Mouse (Mus musculus): Measurements from ENCODE around the gene Itih5. TPM values are rescaled to one million over a fixed set of nuclear protein-coding genes. Genes with fewer than 3 reads are reported as not detected.
A peak's percentile ranks its signal among the peaks of the same experiment; 100 is the strongest.

Gene Itih5
- polyA plus RNA-seq, 1 experiment from 2014 or later = 3.5 TPM

GRCm38 (mm10) chr2:10261337-10261736, 108.0 kb downstream of the Itih5 start:
- no peaks in the 10 kb centered on the region for H3K9me3 ChIP-seq
- H3K27ac ChIP-seq (replicated peaks) = no peak overlapping the region
- no peak for ATAC-seq (ENCODE audit: extremely low read depth, insufficient number of reproducible peaks, low FRiP score, low TSS enrichment)
- H3K36me3 ChIP-seq = no peaks in the 10 kb centered on the region
- H3K4me3 ChIP-seq = no peak overlapping the region
- H3K9ac ChIP-seq = no peak overlapping the region
- H3K4me2 ChIP-seq = no peak overlapping the region
- 63% methylated on average over 5 of the region's 5 CpGs for WGBS
- no peaks in the 10 kb centered on the region for H3K27me3 ChIP-seq (replicated peaks)
- H3K4me1 ChIP-seq = peaks cover 9% of the 10 kb centered on the region; the same call in 1 of the 2 replicates

DNA sequence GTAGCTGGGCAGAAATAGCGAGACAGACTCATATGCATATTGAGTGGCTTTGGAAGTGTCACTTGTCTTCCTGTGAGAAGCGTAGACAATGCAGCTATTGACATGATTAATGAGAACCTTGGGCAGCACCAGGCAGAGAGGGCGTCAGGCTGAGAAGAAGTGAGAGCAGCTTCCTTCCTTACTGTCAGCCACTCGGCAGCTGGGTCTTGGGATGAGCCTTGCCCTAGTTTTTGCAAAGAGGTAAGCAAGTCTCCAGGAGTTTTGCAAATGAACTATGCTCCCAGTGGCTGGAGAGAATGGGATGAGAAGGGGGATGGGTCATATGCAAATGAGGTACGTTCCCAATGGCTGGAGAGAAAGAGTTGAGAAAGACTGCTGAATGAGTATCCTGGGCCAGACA, 109.4 kb downstream of the Itih5 start:
- no peaks in the 10 kb centered on the region for H3K27me3 ChIP-seq (replicated peaks)
- 26% methylated on average over 5 of the region's 5 CpGs for WGBS
- no peak overlapping the region for H3K27ac ChIP-seq (replicated peaks)
- H3K9me3 ChIP-seq = no peaks in the 10 kb centered on the region
- no peak for ATAC-seq (ENCODE audit: extremely low read depth, insufficient number of reproducible peaks, low FRiP score, low TSS enrichment)
- H3K9ac ChIP-seq = no peak overlapping the region
- H3K4me2 ChIP-seq = no peak overlapping the region
- no peak overlapping the region for H3K4me3 ChIP-seq
- H3K4me1 ChIP-seq = peaks cover 12% of the 10 kb centered on the region; the same call in 1 of the 2 replicates
- H3K36me3 ChIP-seq = no peaks in the 10 kb centered on the region

- H3K4me3 ChIP-seq = no peak overlapping the region
- ATAC-seq (ENCODE audit: extremely low read depth, insufficient number of reproducible peaks, low FRiP score, low TSS enrichment) = no peak
- 35% methylated on average over 7 of the region's 7 CpGs for WGBS
Observed at GRCm38 (mm10) chr2:10263909-10264489, 110.6 kb downstream of the Itih5 start.

DNA sequence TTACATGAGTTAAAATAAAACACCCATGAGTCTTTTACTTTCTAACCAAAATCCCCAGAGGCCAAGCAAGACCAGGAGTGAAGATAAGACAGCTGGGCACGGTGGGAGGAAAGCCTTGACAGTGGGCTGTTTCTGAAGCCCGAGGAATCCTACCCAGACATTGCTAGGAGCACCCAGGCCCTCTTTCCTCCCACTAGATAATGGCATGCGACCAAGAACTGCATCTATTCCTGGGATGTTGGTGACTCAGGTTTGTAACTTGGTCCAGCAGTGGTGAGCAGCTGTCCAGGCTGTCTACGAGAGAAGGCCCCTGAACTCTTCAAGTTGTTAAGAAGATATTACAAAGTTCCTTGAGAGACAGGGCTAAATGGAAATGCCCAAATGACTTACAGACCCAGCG, 112.5 kb downstream of the Itih5 start:
- Histone ChIP-seq H3K4me3 (no peak overlapping the region), H3K4me1 (peaks cover 12% of the 10 kb centered on the region; the same call in 1 of the 2 replicates), H3K36me3 (no peaks in the 10 kb centered on the region), H3K4me2 (no peak overlapping the region), H3K27ac (replicated peaks) (no peak overlapping the region), H3K9ac (no peak overlapping the region), H3K9me3 (no peaks in the 10 kb centered on the region), H3K27me3 (replicated peaks) (no peaks in the 10 kb centered on the region)
- 35% methylated on average over 5 of the region's 5 CpGs for WGBS
- no peak for ATAC-seq (ENCODE audit: extremely low read depth, insufficient number of reproducible peaks, low FRiP score, low TSS enrichment)

More at GRCm38 (mm10) chr2:10263909-10264489, 110.6 kb downstream of the Itih5 start:
- no peak overlapping the region for H3K4me2 ChIP-seq
- H3K27me3 ChIP-seq (replicated peaks) = no peaks in the 10 kb centered on the region
- no peak overlapping the region for H3K27ac ChIP-seq (replicated peaks)
- H3K4me1 ChIP-seq = peaks cover 12% of the 10 kb centered on the region; the same call in 1 of the 2 replicates
- H3K9me3 ChIP-seq = no peaks in the 10 kb centered on the region
- H3K9ac ChIP-seq = no peak overlapping the region
- no peaks in the 10 kb centered on the region for H3K36me3 ChIP-seq

DNA sequence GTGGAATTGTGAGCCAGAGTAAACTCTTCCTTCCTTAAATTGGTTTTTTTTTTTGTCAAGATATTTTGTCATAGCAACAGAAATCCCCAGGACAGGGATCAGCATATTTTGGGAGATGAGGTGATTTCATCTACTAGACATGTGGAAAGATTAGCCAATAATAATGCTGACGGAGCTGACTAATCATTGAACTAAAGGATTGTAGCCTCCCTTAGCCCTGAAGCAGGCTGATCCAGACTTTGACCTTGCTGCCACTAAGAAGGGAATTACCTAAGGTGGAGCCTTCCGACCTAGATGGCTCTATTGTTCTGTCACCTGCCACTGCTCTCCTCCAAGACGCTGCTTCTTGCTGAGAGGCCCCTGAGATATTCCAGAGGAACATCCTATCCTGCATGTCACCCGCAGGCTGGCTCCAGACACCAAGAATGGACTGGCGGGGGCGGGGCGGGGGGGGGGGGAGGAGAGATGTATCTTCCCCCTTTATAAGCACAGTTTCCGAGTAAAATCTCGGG, 119.3 kb downstream of the Itih5 start:
- H3K27me3 ChIP-seq (replicated peaks) = no peaks in the 10 kb centered on the region
- H3K36me3 ChIP-seq = no peaks in the 10 kb centered on the region
- peaks cover 8% of the 10 kb centered on the region for H3K4me1 ChIP-seq
- no peak overlapping the region for H3K27ac ChIP-seq (replicated peaks)
- no peak for ATAC-seq (ENCODE audit: extremely low read depth, insufficient number of reproducible peaks, low FRiP score, low TSS enrichment)
- 0 out of 2 replicates have a peak, but pooled peaks cover 3% of the 10 kb centered on the region for H3K9me3 ChIP-seq
- WGBS = 70% methylated on average over 9 of the region's 9 CpGs
- H3K4me2 ChIP-seq = no peak overlapping the region
- H3K9ac ChIP-seq = no peak overlapping the region
- no peak overlapping the region for H3K4me3 ChIP-seq

DNA sequence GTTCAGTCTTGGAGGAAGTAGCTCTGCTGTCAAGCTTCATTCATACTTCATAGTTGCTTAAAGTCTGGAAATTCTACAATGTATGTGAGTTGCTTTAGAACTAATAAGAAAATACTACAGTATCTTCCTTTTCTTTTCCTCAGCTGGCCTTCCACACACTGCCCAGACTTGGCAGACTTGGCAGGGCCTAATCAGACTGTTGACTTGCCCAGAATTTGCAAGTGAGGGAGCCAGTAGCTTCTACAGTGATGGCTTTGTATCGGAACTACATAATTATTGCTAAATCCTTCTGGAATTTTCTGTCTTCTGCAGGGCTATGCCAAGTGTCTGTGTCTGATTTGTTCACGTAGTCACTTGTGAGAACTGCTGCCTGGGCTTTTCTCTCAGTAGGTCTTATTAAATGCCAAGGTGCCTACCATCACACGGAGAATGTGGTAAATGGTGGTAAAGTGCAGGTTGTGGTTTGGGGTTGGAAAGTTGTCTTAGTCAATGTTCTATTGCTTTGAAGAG, 120.2 kb downstream of the Itih5 start:
- H3K4me1 ChIP-seq = peaks cover 8% of the 10 kb centered on the region
- H3K4me3 ChIP-seq = no peak overlapping the region
- no peak overlapping the region for H3K9ac ChIP-seq
- ATAC-seq (ENCODE audit: extremely low read depth, insufficient number of reproducible peaks, low FRiP score, low TSS enrichment) = no peak
- H3K36me3 ChIP-seq = no peaks in the 10 kb centered on the region
- no peak overlapping the region for H3K4me2 ChIP-seq
- no peak overlapping the region for H3K27ac ChIP-seq (replicated peaks)
- no peaks in the 10 kb centered on the region for H3K27me3 ChIP-seq (replicated peaks)
- 69% methylated on average over 3 of the region's 3 CpGs for WGBS
- H3K9me3 ChIP-seq = 0 out of 2 replicates have a peak, but pooled peaks cover 3% of the 10 kb centered on the region

GRCm38 (mm10) chr2:10276194-10276593, 122.8 kb downstream of the Itih5 start:
- WGBS = 30% methylated on average over 2 of the region's 2 CpGs
- Histone ChIP-seq H3K9ac (no peak overlapping the region), H3K4me2 (no peak overlapping the region), H3K27me3 (replicated peaks) (no peaks in the 10 kb centered on the region), H3K27ac (replicated peaks) (no peak overlapping the region), H3K4me1 (peaks cover 8% of the 10 kb centered on the region), H3K4me3 (no peak overlapping the region), H3K9me3 (0 out of 2 replicates have a peak, but pooled peaks cover 3% of the 10 kb centered on the region), H3K36me3 (no peaks in the 10 kb centered on the region)
- ATAC-seq (ENCODE audit: extremely low read depth, insufficient number of reproducible peaks, low FRiP score, low TSS enrichment) = no peak; the same call in 1 of the 2 replicates

GRCm38 (mm10) chr2:10283686-10284085, 130.3 kb downstream of the Itih5 start:
- WGBS = 32% methylated on average over 5 of the region's 5 CpGs
- Histone ChIP-seq H3K4me2 (no peak overlapping the region), H3K27ac (replicated peaks) (no peak overlapping the region), H3K4me3 (no peak overlapping the region), H3K9ac (no peak overlapping the region), H3K27me3 (replicated peaks) (peaks cover 31% of the 10 kb centered on the region), H3K9me3 (no peaks in the 10 kb centered on the region), H3K36me3 (no peaks in the 10 kb centered on the region), H3K4me1 (no peaks in the 10 kb centered on the region)
- ATAC-seq (ENCODE audit: extremely low read depth, insufficient number of reproducible peaks, low FRiP score, low TSS enrichment) = no peak

- H3K9ac ChIP-seq = 0 out of 2 replicates have a peak overlapping the region, but pooled peaks have one; percentile 12
- no peaks in the 10 kb centered on the region for H3K4me1 ChIP-seq
- H3K4me3 ChIP-seq = no peak overlapping the region
- peak overlapping the region; percentile 7; the same call in 1 of the 2 replicates for H3K4me2 ChIP-seq
- no peak for ATAC-seq (ENCODE audit: extremely low read depth, insufficient number of reproducible peaks, low FRiP score, low TSS enrichment)
- peaks cover 31% of the 10 kb centered on the region for H3K27me3 ChIP-seq (replicated peaks)
- H3K9me3 ChIP-seq = no peaks in the 10 kb centered on the region
- WGBS = 12% methylated on average over 10 of the region's 10 CpGs
- H3K36me3 ChIP-seq = no peaks in the 10 kb centered on the region
- no peak overlapping the region for H3K27ac ChIP-seq (replicated peaks)
Observed at GRCm38 (mm10) chr2:10284636-10285270, 131.4 kb downstream of the Itih5 start.

GRCm38 (mm10) chr2:10285975-10286374, 132.6 kb downstream of the Itih5 start:
- no peak overlapping the region for H3K27ac ChIP-seq (replicated peaks)
- no peaks in the 10 kb centered on the region for H3K36me3 ChIP-seq
- no peaks in the 10 kb centered on the region for H3K9me3 ChIP-seq
- ATAC-seq (ENCODE audit: extremely low read depth, insufficient number of reproducible peaks, low FRiP score, low TSS enrichment) = no peak
- 40% methylated on average over 13 of the region's 13 CpGs for WGBS
- peaks cover 35% of the 10 kb centered on the region for H3K27me3 ChIP-seq (replicated peaks)
- no peaks in the 10 kb centered on the region for H3K4me1 ChIP-seq
- H3K4me2 ChIP-seq = no peak overlapping the region
- H3K4me3 ChIP-seq = no peak overlapping the region
- no peak overlapping the region for H3K9ac ChIP-seq

DNA sequence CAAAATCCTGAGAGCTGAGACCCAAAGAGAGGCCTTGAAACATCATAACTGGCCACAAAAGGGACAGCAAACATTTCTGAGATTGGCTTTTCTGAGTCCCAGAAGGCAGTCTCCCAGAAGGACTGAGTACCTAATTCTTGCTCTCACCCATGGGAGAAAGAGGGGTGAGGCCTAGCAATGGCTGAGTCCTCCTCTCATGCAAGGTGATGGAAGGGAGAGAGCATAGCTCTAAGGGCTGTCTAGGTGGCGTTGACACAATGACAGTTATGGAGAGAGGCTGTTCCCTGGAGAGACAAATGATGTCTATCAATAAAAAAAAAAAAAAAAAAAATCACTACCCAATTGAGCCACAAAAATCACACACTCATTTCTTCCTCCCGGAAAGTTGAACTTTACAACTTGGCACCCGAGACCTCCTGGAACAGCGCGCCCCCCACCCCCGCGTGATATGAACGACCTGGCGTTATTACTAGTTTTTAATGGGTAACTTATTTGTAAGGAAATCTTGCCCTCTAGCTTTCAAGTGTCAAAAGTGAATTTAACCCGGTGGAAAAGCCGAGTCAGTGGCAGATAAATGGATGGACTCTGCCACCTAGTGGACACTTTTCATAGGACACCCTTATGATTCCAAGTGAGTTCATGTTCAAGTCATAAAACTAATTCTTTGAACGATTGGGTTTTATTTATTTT, 134.9 kb downstream of the Itih5 start:
- no peak overlapping the region for H3K4me3 ChIP-seq
- no peak for ATAC-seq (ENCODE audit: extremely low read depth, insufficient number of reproducible peaks, low FRiP score, low TSS enrichment)
- no peaks in the 10 kb centered on the region for H3K4me1 ChIP-seq
- no peak overlapping the region for H3K9ac ChIP-seq
- no peak overlapping the region for H3K27ac ChIP-seq (replicated peaks)
- 0 out of 2 replicates have a peak overlapping the region, but pooled peaks have one; percentile 22 for H3K4me2 ChIP-seq
- H3K27me3 ChIP-seq (replicated peaks) = peaks cover 31% of the 10 kb centered on the region; the same call in 1 of the 2 replicates
- WGBS = 16% methylated on average over 12 of the region's 12 CpGs
- no peaks in the 10 kb centered on the region for H3K36me3 ChIP-seq
- H3K9me3 ChIP-seq = no peaks in the 10 kb centered on the region
